Mouse (Mus musculus) fat pad, adult 2 months (tissue): Measurements from ENCODE around the gene Pdzd7.

Experiments used
- DNase-seq: peaks from one replicate; pipeline ENCODE4 v3.0.0-alpha.2; 2011; ENCODE audit warnings: low read depth, low spot score; ENCODE audit errors: extremely low read depth

Pdzd7 gene

DNA sequence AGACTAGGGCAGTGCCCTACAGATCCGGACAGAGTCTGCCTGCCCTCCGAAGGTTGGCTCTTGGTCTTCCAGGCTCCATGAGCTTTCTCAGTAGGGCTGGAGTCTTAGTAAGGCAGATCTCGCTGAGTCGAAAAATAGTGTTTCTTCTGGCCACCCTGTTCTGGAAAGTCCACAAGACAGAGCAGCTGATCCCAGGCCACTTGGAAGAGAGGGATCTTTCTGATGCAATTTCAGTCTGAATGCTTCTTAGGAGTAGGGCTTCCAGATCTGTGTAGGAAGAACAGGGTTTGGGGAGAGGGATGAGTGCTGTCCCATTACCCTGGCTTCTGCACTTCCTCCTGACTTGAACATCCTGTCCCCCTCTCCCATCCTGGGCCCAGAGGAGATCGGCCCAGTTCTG is at the start of gene Pdzd7:
Gene Pdzd7, minus strand, starts transcription at position 67 of the 400 bp plus-strand sequence.
- no peak for DNase-seq

GRCm38 (mm10) chr19:45081841-45082550 is 36.5 kb upstream of the Pdzd7 start:
- DNase-seq: no peak

GRCm38 (mm10) chr19:45081279-45081678 is 35.8 kb upstream of the Pdzd7 start:
- no peak for DNase-seq

- DNase-seq: no peak
Observed at GRCm38 (mm10) chr19:45080711-45081110, 35.2 kb upstream of the Pdzd7 start.

GRCm38 (mm10) chr19:45079769-45080515 is 34.4 kb upstream of the Pdzd7 start:
- DNase-seq: peak; percentile 59

GRCm38 (mm10) chr19:45078971-45079764 is 33.7 kb upstream of the Pdzd7 start:
- no peak for DNase-seq

- DNase-seq: no peak
Observed at GRCm38 (mm10) chr19:45077742-45078645, 32.5 kb upstream of the Pdzd7 start.

- no peak for DNase-seq
Observed at GRCm38 (mm10) chr19:45076586-45077510, 31.3 kb upstream of the Pdzd7 start.

GRCm38 (mm10) chr19:45076036-45076575 is 30.6 kb upstream of the Pdzd7 start:
- DNase-seq: no peak

DNA sequence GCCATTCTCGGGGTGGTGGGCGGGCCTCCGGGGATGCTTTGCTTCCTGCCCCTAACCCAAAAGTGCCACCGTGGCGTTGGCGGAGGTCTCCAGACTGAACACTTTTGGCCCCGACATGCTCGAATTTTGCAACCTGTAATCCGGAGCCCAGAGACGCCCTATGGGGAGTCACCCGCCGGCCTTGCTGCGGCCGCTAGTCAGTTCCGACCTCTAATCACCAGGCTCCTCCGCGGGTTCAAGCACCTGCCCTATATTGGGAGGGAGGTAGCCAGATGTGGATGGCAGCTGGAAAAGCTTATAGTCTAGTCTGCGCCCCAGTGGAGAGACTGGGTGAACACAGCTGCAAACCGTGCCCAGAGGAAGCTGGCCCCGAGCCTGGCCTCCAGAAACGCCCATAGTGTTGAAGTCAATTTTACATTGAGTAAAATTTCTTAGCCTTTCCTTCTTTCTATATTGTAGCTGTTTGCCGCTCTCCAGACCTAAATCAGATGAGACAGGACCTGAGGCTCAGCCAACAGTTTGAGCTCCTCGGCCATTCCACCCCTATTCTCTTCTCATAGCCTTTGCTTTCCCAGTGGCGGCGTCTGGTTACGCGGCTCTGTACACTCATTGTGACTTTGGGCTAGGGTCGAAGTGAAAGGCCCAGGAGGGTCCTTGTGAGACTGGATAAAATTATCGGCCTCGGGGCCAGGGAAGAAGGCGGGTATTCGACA is 30.0 kb upstream of the Pdzd7 start:
- DNase-seq: no peak

GRCm38 (mm10) chr19:45074580-45075322 is 29.2 kb upstream of the Pdzd7 start, which contains the start of gene Kazald1:
TSS of gene Kazald1 (plus strand) at chr19:45075241.
- DNase-seq: no peak

DNA sequence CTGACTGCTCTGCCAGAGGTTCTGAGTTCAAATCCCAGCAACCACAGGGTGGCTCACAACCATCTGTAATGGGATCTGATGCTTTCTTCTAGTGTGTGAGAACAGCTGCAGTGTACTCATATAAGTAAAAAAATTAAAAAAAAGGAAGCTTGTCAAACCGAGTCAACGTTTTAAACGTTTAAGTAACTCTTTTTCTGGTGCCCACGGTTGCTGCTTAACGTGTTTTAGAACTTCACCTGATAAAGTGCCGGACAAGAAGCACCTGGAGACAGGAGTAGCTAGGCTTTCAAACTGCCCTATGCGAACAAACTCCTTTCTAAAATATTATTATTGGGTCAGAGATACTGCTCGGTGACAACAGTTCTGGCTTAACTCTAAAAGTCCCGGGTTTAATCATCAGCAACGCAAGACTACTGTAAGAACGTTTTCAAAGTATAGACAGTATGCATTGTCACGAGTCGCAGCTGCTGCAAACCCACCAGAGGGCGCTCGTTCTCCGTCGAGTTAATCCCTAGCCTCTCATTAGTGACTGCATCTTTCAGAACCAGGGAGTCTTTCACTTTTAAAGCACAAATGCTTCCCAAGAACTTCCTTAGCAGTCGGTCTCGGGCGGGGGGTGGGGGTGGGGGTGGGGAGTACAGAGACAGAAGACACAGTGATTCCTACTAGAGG is 28.5 kb upstream of the Pdzd7 start:
- DNase-seq: no peak

DNA sequence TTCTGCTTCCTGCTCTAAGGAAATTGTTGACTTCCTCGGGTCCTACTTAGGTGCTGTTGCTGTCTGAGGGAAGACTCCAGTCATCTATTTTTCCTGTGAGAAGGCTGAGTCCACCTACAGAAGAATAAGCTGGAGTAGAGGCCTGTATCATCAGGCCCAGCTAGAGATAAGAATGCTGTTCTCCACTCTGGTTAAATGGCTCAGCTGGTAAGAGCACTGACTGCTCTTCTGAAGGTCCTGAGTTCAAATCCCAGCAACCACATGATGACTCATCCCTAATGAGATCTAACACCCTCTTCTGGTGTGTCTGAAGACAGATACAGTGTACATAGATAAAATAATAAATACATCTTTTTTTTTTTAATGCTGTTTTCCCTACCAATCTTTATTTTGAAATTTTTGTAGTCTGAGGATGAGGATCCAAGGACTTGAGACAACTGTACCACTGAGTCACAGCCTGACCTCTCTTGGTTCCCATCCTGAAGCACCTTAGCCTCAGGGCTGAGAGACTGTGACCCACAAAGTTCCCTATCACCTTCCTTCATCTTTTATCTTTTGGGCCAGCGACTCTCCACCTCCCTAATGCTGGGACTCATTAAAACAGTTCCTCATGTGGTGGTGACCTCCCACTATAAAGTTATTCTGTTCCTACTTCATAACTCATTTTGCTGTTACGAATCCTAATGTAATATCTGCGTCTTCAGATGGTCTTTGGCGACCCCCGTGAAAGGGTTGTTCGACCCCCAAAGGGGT is 22.4 kb upstream of the Pdzd7 start:
- DNase-seq: no peak

GRCm38 (mm10) chr19:45067170-45067569 is 21.7 kb upstream of the Pdzd7 start:
- no peak for DNase-seq

DNA sequence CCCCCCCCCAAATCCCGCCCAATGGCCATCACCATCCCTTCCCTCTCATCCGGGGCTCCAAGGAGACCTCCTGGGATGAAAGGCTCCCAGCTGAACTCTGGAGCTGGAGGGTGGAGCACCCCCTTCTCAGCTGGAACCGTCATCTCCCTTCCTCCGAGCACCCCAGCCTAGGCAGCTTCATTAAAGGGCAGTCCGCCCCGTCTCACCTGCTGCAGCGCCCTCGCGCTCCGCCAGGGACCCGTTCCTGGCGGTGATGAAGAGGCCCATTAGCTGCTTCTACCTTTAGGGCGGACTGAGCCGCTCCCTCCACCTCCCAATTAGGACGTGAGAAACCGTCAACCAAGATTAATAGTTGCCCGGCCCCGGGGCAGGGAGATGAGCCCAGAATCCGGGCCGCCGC is 19.7 kb upstream of the Pdzd7 start:
- DNase-seq: no peak

DNA sequence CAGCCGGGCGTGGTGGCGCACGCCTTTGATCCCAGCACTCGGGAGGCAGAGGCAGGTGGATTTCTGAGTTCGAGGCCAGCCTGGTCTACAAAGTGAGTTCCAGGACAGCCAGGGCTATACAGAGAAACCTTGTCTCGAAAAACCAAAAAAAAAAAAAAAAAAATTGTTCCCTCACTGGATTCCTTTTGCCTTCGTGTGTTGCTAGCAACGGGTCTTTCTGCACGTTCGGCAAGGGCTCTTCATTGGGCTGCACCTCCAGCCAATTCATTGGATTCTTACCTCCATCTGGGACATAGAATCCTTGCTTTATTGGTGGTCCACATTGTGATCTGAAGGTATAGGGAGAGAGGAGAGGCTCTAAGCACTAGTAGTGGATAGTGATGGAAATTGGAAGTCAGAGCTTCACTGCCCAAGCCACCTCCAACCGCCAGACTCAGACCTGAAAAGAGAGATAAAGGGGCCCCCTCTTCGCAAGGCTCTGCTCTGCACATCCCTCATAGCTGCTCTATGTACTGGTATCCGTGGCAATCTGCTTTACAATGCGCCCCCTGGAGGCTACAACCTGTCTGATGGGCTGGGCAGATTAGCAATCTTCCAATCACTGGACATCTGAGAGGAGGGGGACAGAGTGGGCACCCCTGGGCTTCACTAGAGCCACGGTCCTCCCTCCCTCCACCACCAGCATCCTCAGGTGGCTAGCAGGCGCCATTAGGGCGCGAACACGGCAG is 18.2 kb upstream of the Pdzd7 start:
- no peak for DNase-seq
